Mouse (Mus musculus) WW6 (cell line): ENCODE measurements around the gene Cdc42ep5.
A peak's percentile ranks its signal among the peaks of the same experiment; 100 is the strongest.
"Not testable (repeated sequence)": the region's sequence is repeated elsewhere in the genome, so short reads cannot be mapped to it uniquely, and the experiment has no call there.

ENCODE experiments used
- DNase-seq: peaks from one replicate; pipeline ENCODE4 v3.0.0-alpha.2; 2013; ENCODE audit warnings: low read depth, low spot score

The Cdc42ep5 gene

DNA sequence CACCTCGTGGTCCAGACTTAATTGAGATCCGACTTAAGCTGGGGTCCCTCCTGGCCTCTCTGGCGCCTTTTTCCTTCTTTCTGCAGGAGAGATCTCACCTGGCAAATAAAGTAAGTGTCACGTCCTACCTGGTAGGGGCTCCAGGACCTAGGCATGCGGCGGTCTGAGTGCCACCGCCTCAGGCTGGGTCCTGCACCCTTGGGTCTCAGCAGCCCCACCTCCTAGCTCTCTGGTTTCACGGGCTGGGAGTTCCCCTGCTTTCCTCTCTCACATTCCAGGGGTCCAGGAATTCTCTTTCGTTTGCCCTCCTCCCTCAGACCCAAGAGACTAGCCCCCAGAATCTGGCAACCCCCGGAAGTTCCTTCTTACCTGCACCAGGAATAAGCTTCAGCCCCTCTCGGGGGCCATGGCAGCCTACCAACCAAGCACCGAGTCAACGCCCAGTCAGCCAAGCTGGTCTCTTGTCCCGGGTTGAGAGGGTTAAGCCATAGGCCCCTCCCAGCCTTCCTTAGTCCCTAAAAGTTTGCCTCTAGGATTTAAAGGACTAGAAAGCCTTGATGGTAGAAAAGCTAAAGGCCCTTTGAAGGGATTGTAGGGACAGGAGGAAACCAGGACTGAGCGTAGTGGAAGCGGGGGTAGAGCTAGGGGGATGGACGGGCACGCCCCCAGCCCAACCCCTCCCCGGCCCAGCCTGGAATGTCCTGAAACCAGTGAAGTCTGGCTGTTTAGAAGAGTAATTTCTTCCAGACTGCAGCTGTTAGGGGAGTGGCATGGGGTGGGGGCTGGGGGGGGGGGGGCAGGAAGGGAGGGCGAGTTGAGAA is at the start of gene Cdc42ep5:
Cdc42ep5 (minus strand) TSS at position 771 of the 821 bp plus-strand sequence.
- DNase-seq = no peak

GRCm38 (mm10) chr7:4213436-4213835 is 48.8 kb upstream of the Cdc42ep5 start:
- DNase-seq = peak; percentile 47

GRCm38 (mm10) chr7:4208626-4209025 is 44.0 kb upstream of the Cdc42ep5 start:
- DNase-seq = no peak

DNA sequence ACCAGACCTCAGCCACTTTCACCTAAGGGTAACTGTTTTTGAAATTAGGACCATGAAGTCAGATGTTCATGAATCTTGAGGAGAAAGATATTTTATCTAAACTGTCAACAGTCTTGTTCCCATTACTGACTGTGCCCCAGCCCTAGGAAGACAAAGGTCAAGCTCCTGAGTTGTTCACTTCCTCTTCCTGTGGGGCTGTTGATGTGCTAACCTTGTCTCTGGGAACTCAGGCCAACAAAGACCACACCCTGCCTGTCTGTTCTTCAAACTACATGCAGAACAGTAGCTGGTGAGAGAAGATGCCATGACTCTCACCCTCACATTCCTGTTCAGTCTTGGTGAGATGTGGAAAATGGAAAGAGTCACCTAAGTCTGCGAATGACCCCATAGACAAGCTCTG is 42.5 kb upstream of the Cdc42ep5 start:
- no peak for DNase-seq

- DNase-seq = no peak
Observed at GRCm38 (mm10) chr7:4178438-4178837, 13.8 kb upstream of the Cdc42ep5 start.

DNA sequence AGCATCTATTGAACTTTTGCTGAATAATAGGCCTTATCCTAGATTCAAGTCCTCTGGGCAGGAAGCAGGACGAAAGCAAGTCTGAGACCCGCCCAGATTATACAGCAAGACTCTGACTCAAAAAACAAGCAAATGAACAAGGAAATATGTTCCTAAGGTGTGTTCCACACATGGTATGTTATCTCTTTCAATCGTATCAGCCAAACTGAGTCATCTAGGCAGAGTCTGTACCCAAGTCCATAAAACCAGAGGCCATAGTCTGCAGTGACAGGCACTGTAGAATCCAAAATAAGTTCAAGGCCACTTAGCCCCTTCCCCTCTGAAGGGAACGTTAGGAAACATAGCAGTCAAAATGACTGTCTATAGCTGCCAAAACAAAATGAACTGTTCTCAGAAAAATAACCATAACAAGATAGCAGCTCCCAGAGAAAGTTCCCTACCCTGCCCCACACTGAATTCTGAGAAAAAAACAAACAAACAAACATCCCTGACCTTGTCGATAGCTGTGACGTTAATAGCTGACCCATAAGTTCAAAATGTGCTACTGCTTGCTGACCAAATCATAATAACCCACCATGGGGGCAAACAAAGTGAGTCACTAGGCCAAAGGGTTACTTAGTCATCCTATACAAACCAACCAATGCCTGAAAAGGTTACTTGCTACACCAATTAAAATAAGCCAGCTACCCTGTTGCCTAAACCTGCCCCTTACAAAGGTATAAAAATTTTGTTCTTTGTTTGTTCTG is 5.7 kb upstream of the Cdc42ep5 start:
- DNase-seq = no peak

DNA sequence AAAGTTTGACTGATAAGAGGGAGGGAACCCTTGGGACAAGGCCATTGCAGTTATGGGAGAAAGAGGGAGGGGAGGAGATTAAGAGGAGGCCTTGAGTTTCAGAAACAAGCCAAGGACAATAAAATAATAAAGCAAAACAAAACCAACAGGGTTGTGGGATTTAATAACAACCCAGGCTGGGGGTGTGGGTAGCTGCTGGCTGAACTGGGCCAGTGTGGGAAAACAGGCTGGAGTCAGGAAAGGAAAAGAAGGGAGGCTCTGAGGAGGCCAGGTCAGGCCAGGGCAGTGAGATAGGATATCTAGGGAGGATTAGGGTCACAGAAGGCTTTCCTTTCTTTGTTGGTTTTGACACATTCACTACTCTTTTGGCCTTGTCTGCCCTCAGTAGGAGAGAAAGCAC is 2.4 kb upstream of the Cdc42ep5 start:
- DNase-seq = no peak

DNA sequence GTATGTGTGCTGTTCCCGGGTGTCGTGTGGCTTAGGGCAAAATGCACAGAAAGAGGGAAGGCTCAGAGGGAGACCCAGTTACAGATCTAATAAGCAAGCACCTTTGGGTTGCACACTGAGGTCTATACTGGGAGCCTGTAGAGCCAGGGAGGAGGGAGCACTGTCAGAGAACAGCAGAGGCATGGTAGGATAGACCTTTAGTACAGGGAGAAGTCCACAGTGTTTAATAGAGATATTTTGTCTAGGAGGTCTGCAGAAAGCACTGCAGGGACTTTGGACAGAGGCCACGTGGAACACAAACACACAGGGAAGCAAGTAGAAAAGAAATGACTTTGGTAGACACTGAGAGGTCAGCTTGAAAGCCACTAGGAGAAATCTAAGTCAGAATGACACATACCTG is 626 bp upstream of the Cdc42ep5 start:
- DNase-seq = no peak

GRCm38 (mm10) chr7:4163571-4164072 is 1.0 kb downstream of the Cdc42ep5 start:
- DNase-seq = no peak

GRCm38 (mm10) chr7:4161596-4161995 is 3.1 kb downstream of the Cdc42ep5 start:
- DNase-seq = not testable (repeated sequence)

DNA sequence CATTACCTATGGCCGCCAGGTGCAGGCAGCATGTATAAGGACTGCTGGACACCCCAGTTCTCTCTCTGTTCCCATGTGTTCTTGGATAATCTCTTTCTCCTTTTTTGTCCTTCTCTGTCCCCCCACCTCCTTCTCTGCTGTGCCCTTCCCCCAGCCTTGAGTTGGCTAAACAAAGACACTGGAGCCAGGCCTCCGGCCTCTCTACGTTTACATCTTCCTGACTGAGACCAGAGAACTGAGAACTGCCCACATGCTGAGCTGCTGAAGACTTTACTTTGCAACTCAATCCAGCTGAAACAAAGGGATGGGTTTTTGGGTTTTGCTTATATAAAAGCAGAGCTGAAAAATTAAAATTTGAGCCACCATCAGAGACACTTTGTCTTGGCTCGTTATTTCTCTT is 9.7 kb downstream of the Cdc42ep5 start:
- no peak for DNase-seq

DNA sequence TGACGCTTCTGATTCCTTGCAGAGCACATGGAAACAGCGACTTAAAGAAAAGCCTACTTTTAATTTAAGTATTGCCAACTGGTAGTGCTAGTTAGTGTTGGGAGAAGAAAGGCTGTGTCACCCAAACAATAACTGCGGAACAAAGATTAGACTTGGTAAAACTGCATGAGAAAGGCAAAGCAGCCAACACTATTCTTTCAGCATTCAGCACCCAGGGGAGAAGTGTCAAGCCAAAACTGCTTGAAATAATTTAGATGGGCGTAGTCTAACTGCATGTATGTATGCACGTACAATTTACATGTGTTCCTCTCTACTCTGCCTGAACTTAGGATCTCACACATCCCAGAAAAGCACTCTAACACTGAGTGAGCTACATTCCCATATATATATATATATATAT is 10.3 kb downstream of the Cdc42ep5 start:
- no peak for DNase-seq

- DNase-seq = no peak
Observed at GRCm38 (mm10) chr7:4151241-4151640, 13.4 kb downstream of the Cdc42ep5 start.

- no peak for DNase-seq
Observed at GRCm38 (mm10) chr7:4150811-4151221, 13.8 kb downstream of the Cdc42ep5 start.

GRCm38 (mm10) chr7:4150059-4150541 is 14.6 kb downstream of the Cdc42ep5 start, which contains the start of gene Leng9:
Leng9 (minus strand) TSS chr7:4150374.
- DNase-seq = no peak

GRCm38 (mm10) chr7:4149209-4150054 is 15.2 kb downstream of the Cdc42ep5 start:
- DNase-seq = no peak

GRCm38 (mm10) chr7:4148341-4149208 is 16.1 kb downstream of the Cdc42ep5 start:
- DNase-seq = no peak

DNA sequence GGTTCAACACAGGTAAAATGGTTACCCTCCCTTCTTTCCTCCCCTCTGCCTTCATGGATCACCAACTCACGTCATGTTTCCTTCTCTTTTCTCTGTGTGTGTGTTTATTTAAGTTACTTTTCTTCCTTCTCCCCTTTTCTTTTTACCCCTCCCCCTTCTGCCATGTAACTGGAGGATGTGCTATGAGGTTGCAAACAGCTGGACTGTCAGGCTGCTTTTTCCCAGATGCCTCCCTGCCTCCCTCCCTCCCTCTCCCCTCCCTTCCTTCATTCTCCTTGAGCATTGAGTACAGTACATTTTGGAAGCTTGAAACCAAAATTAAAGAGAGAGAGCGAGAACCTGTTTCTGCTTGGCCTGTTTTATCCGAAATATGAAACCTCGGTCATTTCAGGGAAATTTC is 16.8 kb downstream of the Cdc42ep5 start:
- DNase-seq = no peak

GRCm38 (mm10) chr7:4147371-4147770 is 17.3 kb downstream of the Cdc42ep5 start:
- DNase-seq = no peak
